Mouse (Mus musculus) layer of hippocampus, adult 11-12 months (tissue): ENCODE results near the gene Pnpo.

Source experiments
- DNase-seq: peaks from one replicate; pipeline ENCODE4 v3.0.0; 2022; ENCODE audit warnings: low spot score

Pnpo gene

DNA sequence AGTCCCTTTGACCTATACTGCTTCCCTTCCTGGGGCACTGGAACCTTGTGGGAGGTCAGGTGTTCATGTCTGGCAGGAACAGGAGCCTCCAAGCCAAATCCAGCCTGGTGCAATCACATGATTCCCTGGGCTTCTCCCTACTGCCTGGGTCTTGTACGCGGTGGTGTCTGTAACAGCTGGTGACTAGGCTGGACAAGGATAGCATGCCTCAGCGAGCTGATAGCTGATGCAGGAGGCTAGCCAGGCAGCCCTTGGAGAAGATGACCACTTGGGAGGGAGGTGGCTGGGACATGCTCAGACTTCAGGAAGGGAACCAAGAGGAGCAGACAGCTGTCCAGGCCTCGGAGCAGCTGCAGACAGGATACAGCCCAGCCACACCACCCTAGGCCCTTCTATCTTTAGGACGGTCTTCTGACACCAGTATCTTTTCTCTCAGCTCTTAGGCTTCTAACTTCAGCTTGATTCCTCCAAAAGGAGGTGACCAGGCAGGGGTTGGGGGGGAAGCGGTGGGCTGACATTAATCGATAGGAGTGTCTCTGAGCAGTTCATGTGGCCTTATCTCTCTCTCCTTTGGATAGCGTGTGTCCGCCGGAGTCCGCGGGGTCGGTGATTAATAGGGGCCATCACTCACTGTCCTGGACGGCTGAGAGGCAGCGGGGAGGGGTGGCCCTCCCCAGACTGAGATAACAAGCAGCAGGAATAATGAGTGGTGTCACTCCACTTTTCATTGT lies 37.2 kb downstream of the Pnpo start:
- peak; percentile 34 for DNase-seq

DNA sequence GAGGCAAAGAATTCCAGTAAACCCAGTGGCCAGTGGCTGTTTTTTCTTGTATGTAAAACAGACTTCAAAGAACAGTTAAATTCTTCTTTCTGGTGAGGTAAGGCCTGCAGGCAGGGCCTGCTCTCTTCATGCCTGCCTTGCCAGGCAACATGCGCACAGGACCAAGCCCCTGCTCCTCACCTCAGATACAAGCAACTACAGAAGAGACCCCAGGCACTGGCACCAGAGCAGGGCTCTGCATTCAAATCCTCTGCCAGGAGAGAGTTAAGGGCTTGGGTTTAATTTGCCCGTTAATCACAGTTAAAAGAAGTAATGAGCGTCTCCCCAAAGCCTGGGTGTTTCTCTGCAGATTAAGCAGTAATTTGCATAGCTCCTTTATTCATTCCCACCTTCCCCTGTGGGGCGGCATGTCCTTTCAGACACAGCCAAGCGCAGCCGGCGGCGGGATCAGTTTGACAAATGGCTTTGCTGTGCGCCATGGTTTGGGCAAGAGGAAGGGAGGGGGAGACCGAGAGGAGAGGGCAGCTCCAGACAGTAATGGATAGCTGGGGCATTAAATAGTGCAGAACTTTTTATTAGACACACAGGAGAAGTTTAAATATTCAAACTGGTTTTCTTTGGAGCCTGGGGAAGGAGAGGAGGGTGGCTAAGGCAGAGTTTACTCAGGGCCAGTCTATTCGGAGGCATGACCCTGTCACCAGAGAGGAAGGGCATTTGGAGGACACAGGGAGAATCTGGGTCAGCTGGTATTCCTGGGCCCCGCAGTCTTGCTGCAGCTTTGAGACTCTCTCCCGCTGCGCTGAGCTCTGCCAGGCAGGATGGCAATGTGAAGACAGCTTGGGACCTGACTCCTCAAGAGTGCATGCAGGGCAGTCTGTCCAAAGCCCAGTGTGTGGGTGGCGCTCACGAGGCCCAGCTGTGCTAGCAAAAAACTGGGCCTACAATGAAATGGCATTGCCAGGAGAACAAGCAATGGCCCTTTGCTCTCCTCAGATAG lies 40.8 kb downstream of the Pnpo start:
- DNase-seq = no peak

- no peak for DNase-seq
Measured at GRCm38 (mm10) chr11:96901332-96901731, 42.5 kb downstream of the Pnpo start.

DNA sequence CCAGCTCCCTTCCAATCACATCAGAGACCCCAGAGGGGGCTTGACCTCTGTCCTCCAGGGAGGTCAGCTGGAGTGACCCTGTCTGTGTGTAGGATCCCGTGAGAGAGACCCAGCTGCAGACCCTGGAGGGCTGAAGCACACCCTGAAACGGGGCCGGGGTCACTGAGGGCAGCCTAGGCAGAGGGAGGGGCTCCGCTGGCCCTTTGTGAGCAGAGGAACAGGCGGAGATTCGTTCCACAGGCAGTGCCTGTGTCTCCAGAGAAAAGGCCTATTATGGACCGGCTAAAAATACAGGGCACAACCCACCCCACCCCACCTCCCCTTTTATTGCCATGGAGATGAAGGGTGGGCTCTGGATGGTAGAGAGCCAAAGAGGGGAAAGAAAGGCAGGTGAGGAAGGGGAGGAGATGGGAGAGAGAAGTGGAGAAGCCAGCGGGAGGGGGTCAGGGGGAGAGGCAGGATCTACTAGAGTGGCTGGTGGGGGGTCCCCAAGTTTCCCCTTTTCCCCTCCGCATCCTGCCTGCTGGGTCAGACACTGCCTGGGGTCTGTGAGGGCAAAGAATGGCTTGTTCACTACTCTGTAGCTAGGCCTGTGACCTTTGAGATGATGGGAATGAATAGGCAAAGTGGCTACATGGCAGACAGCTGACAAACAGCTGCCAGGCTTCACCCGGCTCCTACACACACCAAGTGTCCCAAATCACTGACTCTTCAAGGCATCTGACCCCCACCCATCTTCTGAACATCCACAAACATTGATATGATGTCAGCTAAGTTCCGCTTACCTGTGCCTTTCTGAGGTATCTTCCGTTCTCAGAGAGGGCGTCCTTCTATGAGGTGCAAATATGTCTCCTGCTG lies 44.1 kb downstream of the Pnpo start:
- no peak for DNase-seq

- DNase-seq = no peak
Measured at GRCm38 (mm10) chr11:96895886-96896285, 47.9 kb downstream of the Pnpo start.

GRCm38 (mm10) chr11:96893203-96893842 lies 50.5 kb downstream of the Pnpo start:
- DNase-seq = no peak

- DNase-seq = no peak
Measured at GRCm38 (mm10) chr11:96891784-96892527, 51.8 kb downstream of the Pnpo start.
